In the genomic region with DNA sequence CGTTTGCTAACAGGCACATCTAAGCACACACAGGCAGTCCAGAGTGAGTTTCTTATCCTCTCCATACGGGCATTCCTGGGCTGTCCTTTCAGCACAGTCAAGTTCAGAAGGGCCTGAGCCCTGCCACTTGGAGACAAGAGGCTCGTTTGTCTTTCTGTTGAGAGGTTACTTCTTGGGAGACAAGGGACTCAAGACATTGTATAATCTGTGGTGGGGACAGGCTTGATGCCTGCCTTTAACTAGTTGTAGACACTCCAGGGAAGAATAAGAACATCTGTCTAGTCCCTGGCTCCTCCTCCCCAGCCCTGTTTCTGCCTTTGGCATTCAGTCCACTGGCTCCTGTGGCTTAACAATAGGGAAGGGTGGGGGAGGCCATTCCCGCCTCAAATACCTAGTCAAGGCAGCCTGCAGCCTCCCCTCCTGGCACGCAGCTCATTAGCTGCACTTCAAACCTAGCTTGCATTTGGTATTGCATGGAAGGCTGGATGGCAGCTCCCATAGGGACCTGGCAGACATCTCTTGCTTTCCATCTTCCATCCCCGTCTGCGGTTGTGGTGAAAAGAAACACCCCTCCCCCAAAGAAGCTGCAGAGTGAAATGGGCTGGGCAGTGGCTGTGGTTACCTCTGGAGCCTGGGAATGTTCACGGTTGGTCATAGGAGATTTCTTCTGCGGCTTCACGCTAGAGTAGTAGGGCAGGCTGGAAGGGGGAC, we compare ENCODE assay signal across 8 mouse cellular contexts. TPM values are rescaled to one million over a fixed set of nuclear protein-coding genes. Genes with fewer than 3 reads are reported as not detected.
A peak's percentile ranks its signal among the peaks of the same experiment; 100 is the strongest.
DNase-seq lines count a peak whose midpoint lies in the region; ATAC-seq and TF ChIP-seq lines count a peak whose summit lies in the region.
"Had no signal": no experiment of that assay in that cellular context is flagged by ENCODE, and none has a peak within 500 bp of the region (broad histone marks: within the 10 kb centered on the region; RNA-seq: fewer than 3 reads in every experiment).

No protein-coding gene starts in this region.

- no peak overlapping the region for H3K4me3 ChIP-seq in C2C12 (ENCODE audit: insufficient read depth, poor library complexity, severe bottlenecking)

- H3K79me2 ChIP-seq in C2C12 (ENCODE audit: control insufficient read depth, insufficient read depth): no peaks in the 10 kb centered on the region

- no peak for ATAC-seq in CD4-positive, CD25-positive, alpha-beta regulatory T cell, adult 4 months

- H3K36me3 ChIP-seq in C2C12 (ENCODE audit: control insufficient read depth, insufficient read depth): no peaks in the 10 kb centered on the region

- peak; percentile 79 for DNase-seq in 3134 (ENCODE audit: extremely low read depth, insufficient read length, low spot score)
- DNase-seq in fibroblast of lung, adult 2 months (ENCODE audit: low read depth): peak; percentile 58
- peak; percentile 54 for DNase-seq in mesoderm, embryonic 11.5 days (ENCODE audit: low read depth, low spot score)
- no peak for DNase-seq in cerebellum, adult 9-11 months
- DNase-seq in adrenal gland, adult 8-10 months: no peak
- DNase-seq: kidney, adult 18-20 months had no signal

- H3K27me3 ChIP-seq in C2C12 (ENCODE audit: control insufficient read depth, insufficient read depth, insufficient read length): no peaks in the 10 kb centered on the region

- no peaks in the 10 kb centered on the region for H3K79me3 ChIP-seq in C2C12 (ENCODE audit: low read depth)

- H3ac ChIP-seq in C2C12 (ENCODE audit: control insufficient read depth, insufficient read length, low read depth): no peak overlapping the region

- TF ChIP-seq CTCF in C2C12 (IDR thresholded peaks at IDR 0.05; ENCODE audit: control insufficient read depth, insufficient read depth, insufficient read length): no peak

TF ChIP-seq in C2C12, 6 proteins besides CTCF, POLR2A, EP300 and RAD21:
- TF ChIP-seq MAX (IDR thresholded peaks at IDR 0.05): peak; percentile 47
- TF ChIP-seq CEBPB (IDR thresholded peaks at IDR 0.05; ENCODE audit: low read depth): no peak

RNA-seq across cellular contexts. Expression of a gene that starts 29.8 kb away (rescaled TPM):
- polyA plus RNA-seq in C2C12 (2012; fragmentation: generic; extraction: Trizol): 11.0 TPM
- 10 to 100 TPM; 13.1 to 22.0 (median 18.4) TPM for total RNA-seq in adrenal gland, adult 8-10 months (2022)
- polyA plus RNA-seq in CD4-positive, CD25-positive, alpha-beta regulatory T cell, adult 4 months (2017; shearing (Covaris generic)): 10 to 100 TPM; 16.2 to 21.1 TPM

RNA-seq across cellular contexts. Expression of a gene that starts 57.8 kb away (rescaled TPM):
- polyA plus RNA-seq in C2C12 (2012; fragmentation: generic; extraction: Trizol): 20.6 TPM
- total RNA-seq in adrenal gland, adult 8-10 months (2022): 1 to 10 TPM; 3.9 to 6.5 (median 5.5) TPM
- 1 to 10 TPM; 2.3 to 8.0 TPM for polyA plus RNA-seq in CD4-positive, CD25-positive, alpha-beta regulatory T cell, adult 4 months (2017; shearing (Covaris generic))

Comparison
In these comparisons a context has a peak if more than half of its experiments do, and no peak if none do; other contexts are left out.
1. DNase-seq: peak in 3134 (single experiment), fibroblast of lung, adult 2 months (single experiment) and mesoderm, embryonic 11.5 days (single experiment); none in cerebellum, adult 9-11 months (single experiment) and adrenal gland, adult 8-10 months (single experiment).